Mouse (Mus musculus) small intestine, adult 2 months (tissue): ENCODE measurements at regions not wholly inside any gene's neighbourhood (a gene's known extent, or its start where the extent isn't known, plus 50 kb on each side); places are given as distances from the start of the nearest gene placed in this dataset.

Source experiments
- H3K27ac ChIP-seq: fragments of 200-500 bp; 2 replicates; pipeline ENCODE4 v1.5.1; 2012; ENCODE audit warnings: low read depth, low read length, control low read depth, inconsistent platforms; ENCODE audit not compliant: insufficient read depth
- H3K27me3 ChIP-seq: fragments of 200-500 bp; 2 replicates; pipeline ENCODE4 v1.6.1; 2012; ENCODE audit warnings: mild to moderate bottlenecking, moderate library complexity, low read length, inconsistent platforms; ENCODE audit not compliant: control insufficient read depth, insufficient read depth
- H3K36me3 ChIP-seq: fragments of 200-500 bp; 2 replicates; pipeline ENCODE4 v1.6.1; 2012; ENCODE audit warnings: mild to moderate bottlenecking, low read length, control low read depth, inconsistent platforms; ENCODE audit not compliant: control insufficient read depth, insufficient read depth
- H3K4me1 ChIP-seq: fragments of 200-500 bp; 2 replicates; pipeline ENCODE4 v1.6.1; 2012; ENCODE audit warnings: low read length, inconsistent platforms, mixed read lengths; ENCODE audit not compliant: control insufficient read depth, insufficient read depth, insufficient read length
- H3K4me3 ChIP-seq: fragments of 200-500 bp; 2 replicates; pipeline ENCODE4 v1.5.1; 2012; ENCODE audit warnings: low read depth, mild to moderate bottlenecking, control low read depth, inconsistent platforms, low read length, moderate library complexity
- CTCF ChIP-seq: fragments of 200-500 bp; IDR thresholded peaks from 2 replicates; pipeline ENCODE4 v1.5.1; 2012; ENCODE audit warnings: low read depth, mild to moderate bottlenecking, control low read depth, inconsistent platforms, low read length, moderate library complexity, mixed read lengths; ENCODE audit not compliant: insufficient replicate concordance, insufficient read length; ENCODE audit errors: extremely low read depth
- POLR2A ChIP-seq: fragments of 200-500 bp; IDR thresholded peaks from 2 replicates; pipeline ENCODE4 v1.6.1; 2012; ENCODE audit warnings: low read depth, mild to moderate bottlenecking, control low read depth, inconsistent platforms, low read length, moderate library complexity
- WGBS: fragments of 180-500 bp; shearing (Covaris S2); methylation state at CpG from one replicate; pipeline ENCODE4 v1.1.7; 2018; 5-methylcytosine and 5-hydroxymethylcytosine counted together

DNA sequence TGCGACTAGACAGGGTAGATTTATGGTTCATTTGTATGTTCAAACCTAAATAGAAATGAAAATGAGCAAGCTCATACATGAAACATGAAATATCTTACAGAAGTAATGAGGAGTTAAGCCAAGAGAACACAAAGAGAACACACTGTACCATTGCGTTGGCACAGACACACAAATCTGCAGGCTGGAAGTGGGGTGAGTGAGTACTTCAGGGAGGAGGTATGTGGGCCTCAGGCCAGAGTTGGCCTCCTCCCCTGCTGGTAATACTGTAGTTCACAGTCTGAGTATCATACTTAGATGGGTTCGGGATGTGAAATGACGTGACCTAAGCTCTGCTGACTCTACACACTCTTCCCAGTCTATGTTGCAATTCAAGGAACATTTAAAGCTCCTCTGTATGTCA is 624.1 kb downstream of the Rnf144a start:
- Histone ChIP-seq H3K4me3 (no peak overlapping the region), H3K27ac (no peak overlapping the region), H3K4me1 (no peaks in the 10 kb centered on the region), H3K36me3 (no peaks in the 10 kb centered on the region), H3K27me3 (no peaks in the 10 kb centered on the region)
- TF ChIP-seq POLR2A (no peak), CTCF (no peak)
- 84% methylated on average over 4 of the region's 4 CpGs for WGBS

DNA sequence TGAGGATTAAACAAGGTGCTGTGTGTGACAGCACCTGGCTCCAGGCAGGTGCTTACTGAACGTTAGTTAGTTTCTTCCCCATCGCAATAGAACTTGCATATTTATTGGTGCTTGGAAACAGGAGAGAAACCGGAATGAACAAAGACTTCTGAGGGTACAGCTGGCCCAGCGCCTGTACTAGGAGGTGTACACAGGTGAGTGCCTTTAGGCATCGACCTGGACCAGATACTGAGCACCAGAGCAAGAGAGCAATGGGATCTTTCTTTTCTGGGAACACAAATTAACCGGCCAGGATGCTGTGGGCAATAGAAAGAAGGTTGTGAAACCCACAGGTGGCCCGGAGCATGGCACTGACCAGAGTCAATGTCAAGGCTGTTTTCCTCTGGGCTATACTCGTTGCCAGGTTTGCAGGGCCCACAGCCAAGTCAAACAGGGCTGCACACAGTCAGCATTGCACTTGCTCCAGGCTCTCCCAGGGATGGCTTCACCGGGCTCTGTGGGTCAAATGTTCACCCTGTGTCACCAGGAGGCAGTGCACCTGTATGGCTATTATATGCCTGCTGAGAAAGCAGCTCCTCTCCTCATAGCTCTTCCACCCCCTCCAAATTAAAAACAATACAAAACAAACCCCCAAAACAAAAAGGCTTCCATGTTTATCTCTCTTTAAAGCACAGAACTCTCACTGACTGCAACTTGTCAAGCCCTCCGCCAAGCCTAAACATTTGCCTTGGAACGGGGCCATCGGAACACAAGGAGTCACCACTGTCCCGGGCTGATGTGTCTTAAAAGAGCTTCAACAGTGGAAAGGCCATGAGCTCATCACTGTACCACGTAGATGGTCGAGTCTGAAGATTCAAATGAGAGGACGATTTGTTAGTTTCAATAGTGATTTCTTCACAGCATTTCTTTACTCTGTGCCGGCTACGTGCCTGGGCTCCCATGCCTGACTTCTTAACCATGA is 629.1 kb downstream of the Rnf144a start:
- Histone ChIP-seq H3K27ac (no peak overlapping the region), H3K27me3 (no peaks in the 10 kb centered on the region)
- 60% methylated on average over 18 of the region's 18 CpGs for WGBS

DNA sequence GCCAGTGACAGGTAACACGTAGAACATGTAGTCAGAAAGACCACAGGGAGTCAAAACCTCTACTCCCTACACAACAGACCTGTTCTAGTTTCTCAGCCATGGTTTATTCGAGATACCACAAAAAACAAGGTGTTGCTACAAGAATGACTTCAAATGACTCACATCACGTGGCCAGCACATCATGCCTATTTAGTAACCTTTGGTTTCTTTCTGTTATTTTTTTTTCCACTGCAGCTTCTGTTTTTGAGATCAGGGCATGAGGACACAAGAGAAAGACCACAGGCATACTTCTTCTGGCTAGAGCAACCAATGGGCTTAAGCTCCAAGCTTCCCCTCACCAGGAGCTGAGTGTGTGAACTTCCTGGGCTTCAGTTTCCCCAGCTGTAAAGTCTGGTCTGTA is 630.7 kb downstream of the Rnf144a start:
- Histone ChIP-seq H3K27ac (no peak overlapping the region), H3K4me1 (no peaks in the 10 kb centered on the region), H3K36me3 (no peaks in the 10 kb centered on the region), H3K27me3 (no peaks in the 10 kb centered on the region), H3K4me3 (no peak overlapping the region)
- TF ChIP-seq POLR2A = no peak
- no peak for TF ChIP-seq CTCF
- WGBS = 72% methylated on average over 3 of the region's 3 CpGs

More for the DNA sequence above, 629.1 kb downstream of the Rnf144a start:
- TF ChIP-seq POLR2A = no peak
- no peak for TF ChIP-seq CTCF
- H3K4me1 ChIP-seq = no peaks in the 10 kb centered on the region
- no peak overlapping the region for H3K4me3 ChIP-seq
- no peaks in the 10 kb centered on the region for H3K36me3 ChIP-seq

DNA sequence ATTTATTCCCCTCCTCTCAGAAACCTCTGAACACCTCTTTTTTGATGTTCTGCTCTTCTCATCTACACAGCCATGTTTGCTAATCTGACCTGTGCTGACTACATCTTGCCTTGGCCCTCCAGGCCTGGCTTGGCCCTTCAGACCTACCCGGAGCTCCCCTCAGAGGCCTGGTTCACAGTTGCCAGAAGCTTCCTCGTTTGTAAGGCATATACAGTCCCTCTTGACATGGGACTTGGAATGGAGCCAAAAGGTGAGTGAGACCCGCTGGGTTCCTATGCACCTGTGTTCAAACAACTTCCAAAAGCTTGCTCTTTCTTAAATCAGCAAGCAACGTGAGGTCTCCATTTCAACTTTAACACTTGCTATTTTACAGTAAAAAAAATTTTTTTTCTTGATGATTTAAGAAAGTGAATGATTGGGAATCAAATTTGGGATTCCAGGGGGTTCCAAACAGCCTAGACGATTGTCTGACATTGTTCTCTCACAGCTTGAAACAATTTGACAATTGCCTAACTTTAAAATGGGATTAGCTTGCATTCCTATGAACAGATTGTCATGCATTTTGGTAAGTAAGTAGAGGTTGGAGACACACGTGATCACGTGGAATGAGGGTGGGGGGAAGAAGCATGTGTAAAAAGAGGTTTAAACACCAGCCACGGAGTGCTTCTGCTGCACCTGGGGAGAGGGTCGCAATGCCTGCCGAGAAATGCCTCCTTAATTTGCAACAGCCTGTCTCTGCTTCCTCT is 631.9 kb downstream of the Rnf144a start:
- Histone ChIP-seq H3K27ac (no peak overlapping the region), H3K36me3 (no peaks in the 10 kb centered on the region), H3K4me3 (no peak overlapping the region), H3K4me1 (no peaks in the 10 kb centered on the region), H3K27me3 (no peaks in the 10 kb centered on the region)
- TF ChIP-seq CTCF (no peak), POLR2A (no peak)
- 52% methylated on average over 10 of the region's 10 CpGs for WGBS

DNA sequence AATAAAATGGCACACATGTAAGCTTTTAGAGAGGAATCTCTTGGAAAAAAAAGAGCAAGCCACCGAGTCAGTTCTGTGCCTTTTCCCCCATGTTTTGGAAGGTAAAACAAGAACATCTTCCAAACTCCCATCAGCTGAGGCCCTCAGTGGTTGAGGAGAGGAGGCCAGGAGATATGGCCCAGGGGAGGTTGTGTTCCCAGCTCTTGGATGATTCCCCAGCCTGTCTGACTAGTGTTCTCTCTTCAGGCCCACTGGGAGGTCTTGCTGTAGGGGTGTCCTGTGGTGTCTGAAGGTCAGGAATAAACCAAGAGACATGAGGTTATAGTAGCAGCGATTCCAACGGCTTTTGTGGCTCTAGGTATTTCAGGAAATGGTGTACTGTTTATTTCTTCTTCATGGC is 643.2 kb downstream of the Rnf144a start:
- no peaks in the 10 kb centered on the region for H3K36me3 ChIP-seq
- no peaks in the 10 kb centered on the region for H3K4me1 ChIP-seq
- no peak for TF ChIP-seq CTCF
- no peak for TF ChIP-seq POLR2A
- no peak overlapping the region for H3K27ac ChIP-seq
- no peaks in the 10 kb centered on the region for H3K27me3 ChIP-seq
- WGBS = 83% methylated on average over 3 of the region's 3 CpGs
- no peak overlapping the region for H3K4me3 ChIP-seq

DNA sequence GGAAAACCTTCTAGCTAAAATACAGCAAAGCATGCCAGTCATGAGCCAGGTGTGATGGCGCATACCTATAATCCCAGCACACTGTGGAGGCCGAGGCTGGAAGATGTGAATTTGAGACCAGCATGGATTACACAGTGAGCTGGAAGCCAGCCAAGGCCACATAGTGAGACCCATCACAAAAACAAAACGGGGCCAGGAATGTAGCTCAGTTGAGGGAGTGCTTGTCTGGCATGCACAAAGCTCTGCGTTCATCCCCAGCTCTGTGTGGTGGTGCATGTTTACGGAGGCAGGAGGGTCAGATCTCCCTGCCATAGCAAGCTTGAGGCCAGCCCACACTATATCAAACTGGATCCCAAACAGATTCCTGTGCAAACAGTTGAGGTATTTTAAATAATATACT is 646.4 kb downstream of the Rnf144a start:
- Histone ChIP-seq H3K36me3 (no peaks in the 10 kb centered on the region), H3K4me3 (no peak overlapping the region), H3K27ac (no peak overlapping the region), H3K27me3 (no peaks in the 10 kb centered on the region), H3K4me1 (no peaks in the 10 kb centered on the region)
- WGBS = 52% methylated on average over 5 of the region's 5 CpGs
- no peak for TF ChIP-seq CTCF
- no peak for TF ChIP-seq POLR2A

DNA sequence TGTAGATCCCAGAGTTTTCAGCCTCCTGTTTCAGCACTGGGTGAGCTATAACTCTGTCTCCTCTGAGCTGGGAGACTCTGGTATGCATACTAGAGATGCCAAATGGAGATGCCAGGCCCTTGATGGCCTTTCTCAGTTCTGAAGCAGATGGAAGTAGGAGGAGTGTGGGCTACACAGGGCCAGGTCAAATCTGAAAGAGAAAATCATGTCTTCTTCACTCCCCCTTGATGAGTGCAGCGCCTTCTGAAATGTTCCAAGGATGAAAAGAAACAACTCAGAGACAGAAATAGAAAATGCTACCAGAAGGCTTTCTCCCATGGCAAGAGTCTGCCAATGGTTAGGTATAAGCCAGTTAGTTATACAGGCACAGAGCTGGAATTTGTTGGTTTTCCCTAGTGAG is 652.0 kb downstream of the Rnf144a start:
- H3K4me3 ChIP-seq = no peak overlapping the region
- WGBS = 80% methylated on average over 1 of the region's 1 CpGs
- no peak for TF ChIP-seq CTCF
- no peak for TF ChIP-seq POLR2A
- no peaks in the 10 kb centered on the region for H3K4me1 ChIP-seq
- no peaks in the 10 kb centered on the region for H3K36me3 ChIP-seq
- H3K27ac ChIP-seq = no peak overlapping the region
- H3K27me3 ChIP-seq = no peaks in the 10 kb centered on the region
